17 mouse cellular contexts compared by ENCODE assay signal in genomic region chr1:165188806-165189580, GRCm38 (mm10). TPM values are rescaled to one million over a fixed set of nuclear protein-coding genes. Genes with fewer than 3 reads are reported as not detected.
A peak's percentile ranks its signal among the peaks of the same experiment; 100 is the strongest.
DNase-seq lines count a peak whose midpoint lies in the region; ATAC-seq and TF ChIP-seq lines count a peak whose summit lies in the region.
"Had no signal": no experiment of that assay in that cellular context is flagged by ENCODE, and none has a peak within 500 bp of the region (broad histone marks: within the 10 kb centered on the region; RNA-seq: fewer than 3 reads in every experiment).

No protein-coding gene starts in this region.

- H3K36me3 ChIP-seq in G1E (replicated peaks) = peaks cover 62% of the 10 kb centered on the region
- peaks cover 46% of the 10 kb centered on the region for H3K36me3 ChIP-seq in megakaryocyte, embryonic 14.5 days (replicated peaks; ENCODE audit: low read length)

- peak; percentile 82 for ATAC-seq in G1E (ENCODE audit: extremely low read depth, insufficient number of reproducible peaks, low FRiP score, poor library complexity, severe bottlenecking)

- TF ChIP-seq CTCF in G1E (IDR thresholded peaks at IDR 0.05; ENCODE audit: low read depth, low read length) = no peak

- intact Hi-C loops in left cerebral cortex, postnatal 36 days (cut with DNase I) = no loop called here

- DNase-seq in spleen, postnatal 36 days (ENCODE audit: low spot score in 2 of 2) = peak; percentile 30 to 46
- DNase-seq in spleen, postnatal 4 days (ENCODE audit: low spot score in 2 of 2) = no peak
- peak; percentile 44 for DNase-seq in G1E (ENCODE audit: low spot score)
- peak; percentile 52 for DNase-seq in thymus, postnatal 25 days
- DNase-seq in left cerebral cortex, postnatal 36 days (ENCODE audit: low spot score in 2 of 2) = no peak
- DNase-seq in left cerebral cortex, adult 9 months (ENCODE audit: low spot score in 2 of 2) = no peak
- DNase-seq in frontal cortex, postnatal 25 days (ENCODE audit: low spot score in 2 of 2) = no peak
- DNase-seq: adrenal gland, postnatal 36 days; lung, adult 18-20 months; right cerebral cortex, postnatal 4 days had no signal

- peak overlapping the region; percentile 60; the same call in 1 of the 2 replicates for H3K4me3 ChIP-seq in G1E (ENCODE audit: low read depth, low read length)
- peak overlapping the region; percentile 62 for H3K4me3 ChIP-seq in megakaryocyte, embryonic 14.5 days (replicated peaks)
- H3K4me3 ChIP-seq: embryonic facial prominence, embryonic 12.5 days; limb, embryonic 13.5 days had no signal

- H3K4me1 ChIP-seq in G1E (ENCODE audit: insufficient read depth, low read depth, low read length) = peaks cover 62% of the 10 kb centered on the region
- H3K4me1 ChIP-seq in megakaryocyte, embryonic 14.5 days = peaks cover 68% of the 10 kb centered on the region

- H3K27me3 ChIP-seq in G1E (ENCODE audit: insufficient read depth, low read length) = no peaks in the 10 kb centered on the region
- no peaks in the 10 kb centered on the region for H3K27me3 ChIP-seq in megakaryocyte, embryonic 14.5 days (replicated peaks)
- H3K27me3 ChIP-seq: embryonic facial prominence, embryonic 12.5 days; limb, embryonic 13.5 days had no signal

- no peaks in the 10 kb centered on the region for H3K9me3 ChIP-seq in G1E (replicated peaks)
- no peaks in the 10 kb centered on the region for H3K9me3 ChIP-seq in megakaryocyte, embryonic 14.5 days
- H3K9me3 ChIP-seq: embryonic facial prominence, embryonic 12.5 days; limb, embryonic 13.5 days had no signal

RNA-seq across cellular contexts. Expression of gene Sft2d2, which starts 5.2 kb away (rescaled TPM):
- 41.2 and 41.9 TPM in 2 replicates for total RNA-seq in G1E (2014; fragmentation: Nextera tagmentation)
- total RNA-seq in G1E (2017) = 36.9 and 41.6 TPM in 2 replicates
- polyA plus RNA-seq in G1E (2012) = 3.9 and 4.0 TPM in 2 replicates
- polyA plus RNA-seq in megakaryocyte, embryonic 14.5 days (2012; ENCODE audit: insufficient read depth, low replicate concordance) = 1.7 TPM in 1 of 2 replicates, not detected in the other
- 10 to 100 TPM; 14.1 to 14.8 TPM for total RNA-seq in left cerebral cortex, postnatal 36 days (2021)

RNA-seq across cellular contexts. Expression of gene Tbx19, which starts 28.4 kb away (rescaled TPM):
- total RNA-seq in G1E (2014; fragmentation: Nextera tagmentation) (not detected in 2 replicates), G1E (2017) (0.52 TPM in 1 of 2 replicates, not detected in the other)
- polyA plus RNA-seq in G1E (2012) = not detected in 2 replicates
- polyA plus RNA-seq in megakaryocyte, embryonic 14.5 days (2012; ENCODE audit: insufficient read depth, low replicate concordance) = 0.30 TPM in 1 of 2 replicates, not detected in the other
- total RNA-seq in left cerebral cortex, postnatal 36 days (2021) = not detected
- total RNA-seq: ES-E14; layer of hippocampus, postnatal 14 days had no signal
- polyA plus RNA-seq: embryonic facial prominence, embryonic 12.5 days; hindbrain, embryonic 14.5 days; kidney, postnatal 0 days; limb, embryonic 13.5 days had no signal

RNA-seq across cellular contexts. Expression of gene Tiprl, which starts 47.8 kb away (rescaled TPM):
- total RNA-seq in G1E (2014; fragmentation: Nextera tagmentation) = 75.8 and 90.2 TPM in 2 replicates
- total RNA-seq in G1E (2017) = 37.5 and 66.8 TPM in 2 replicates
- 11.0 and 12.4 TPM in 2 replicates for polyA plus RNA-seq in G1E (2012)
- polyA plus RNA-seq in megakaryocyte, embryonic 14.5 days (2012; ENCODE audit: insufficient read depth, low replicate concordance) = 2.5 and 21.2 TPM in 2 replicates
- total RNA-seq in left cerebral cortex, postnatal 36 days (2021) = 10 to 100 TPM; 55.2 to 64.7 TPM

Comparison
In these comparisons a context has a peak if more than half of its experiments do, and no peak if none do; other contexts are left out.
1. DNase-seq: peak in spleen, postnatal 36 days (2 of 2), G1E (single experiment) and thymus, postnatal 25 days (single experiment); none in spleen, postnatal 4 days (0 of 2), left cerebral cortex, postnatal 36 days (0 of 2), left cerebral cortex, adult 9 months (0 of 2) and frontal cortex, postnatal 25 days (0 of 2).